In the genomic region with DNA sequence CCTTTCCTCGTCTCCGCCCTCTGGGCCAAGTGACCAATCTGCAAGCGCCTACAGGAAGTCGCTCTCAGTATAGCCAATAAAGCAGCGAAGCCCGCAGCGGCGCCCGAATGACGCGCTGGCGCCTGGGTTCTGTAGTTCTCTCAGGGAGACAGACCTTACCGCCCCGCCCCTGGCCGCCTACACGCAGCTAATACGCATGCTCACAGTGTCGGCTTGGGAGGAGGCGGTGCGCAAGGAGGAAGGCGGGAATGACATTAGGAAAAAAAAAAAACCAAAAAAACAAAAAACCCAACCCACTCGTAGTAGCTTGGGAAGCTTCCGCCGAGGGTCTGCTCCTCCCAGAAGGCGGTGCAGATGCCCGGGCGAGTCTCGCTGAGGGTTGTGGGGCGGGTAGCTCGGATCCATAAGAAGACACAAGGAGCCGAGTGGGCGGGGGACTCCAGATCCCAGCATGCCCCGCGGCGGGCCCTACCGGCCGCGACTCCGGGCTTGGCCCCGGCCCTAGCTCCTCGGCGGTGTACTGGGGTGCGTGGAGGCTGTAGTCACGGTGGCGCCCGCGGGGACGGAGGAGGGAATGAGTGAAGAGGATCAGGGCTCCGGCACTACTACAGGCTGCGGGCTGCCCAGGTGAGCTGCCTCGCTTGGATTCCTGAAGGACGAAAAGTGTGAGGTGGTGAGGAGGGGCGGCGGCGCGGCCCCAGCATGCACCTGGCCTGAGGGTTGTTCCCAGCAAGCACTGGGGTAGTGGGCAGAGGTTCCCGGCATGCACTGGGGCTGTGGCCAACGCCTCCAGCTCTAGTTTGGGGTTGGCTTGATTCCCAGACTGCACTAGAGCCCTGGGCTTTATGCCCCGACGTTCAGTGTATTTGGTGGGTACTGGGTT, we compare ENCODE assay signal across 8 mouse cellular contexts. TPM values are rescaled to one million over a fixed set of nuclear protein-coding genes. Genes with fewer than 3 reads are reported as not detected.
A peak's percentile ranks its signal among the peaks of the same experiment; 100 is the strongest.
DNase-seq lines count a peak whose midpoint lies in the region; ATAC-seq and TF ChIP-seq lines count a peak whose summit lies in the region.

A gene (plus strand): TSS at position 217 of the 883 bp plus-strand sequence.

- no peaks in the 10 kb centered on the region for H3K9me3 ChIP-seq in E14TG2a.4 (ENCODE audit: low read length)
- no peaks in the 10 kb centered on the region for H3K9me3 ChIP-seq in forebrain, embryonic 12.5 days
- H3K9me3 ChIP-seq in heart, postnatal 0 days (replicated peaks; ENCODE audit: control insufficient read depth, low read length), result no peaks in the 10 kb centered on the region
- H3K9me3 ChIP-seq in liver, embryonic 16.5 days (replicated peaks; ENCODE audit: control insufficient read depth, low read length), result no peaks in the 10 kb centered on the region
- no peaks in the 10 kb centered on the region for H3K9me3 ChIP-seq in neural tube, embryonic 13.5 days

- peak within 1 kb of the TSS; percentile 99 for H3K27ac ChIP-seq in forebrain, embryonic 12.5 days
- H3K27ac ChIP-seq in heart, postnatal 0 days (ENCODE audit: low read depth), result peak within 1 kb of the TSS; percentile 99
- H3K27ac ChIP-seq in liver, embryonic 16.5 days (ENCODE audit: low read length), result peak within 1 kb of the TSS; percentile 97
- H3K27ac ChIP-seq in neural tube, embryonic 13.5 days (replicated peaks), result peak within 1 kb of the TSS; percentile 99
- peak within 1 kb of the TSS; percentile 99 for H3K27ac ChIP-seq in testis, adult 2 months (ENCODE audit: control insufficient read depth, insufficient read depth, low read depth, low read length)

- peak; percentile 94 for TF ChIP-seq POLR2A in testis, adult 2 months (IDR thresholded peaks at IDR 0.05; ENCODE audit: control insufficient read depth, low read depth, low read length)

- peak; percentile 92 for ATAC-seq in forebrain, embryonic 12.5 days (ENCODE audit: low FRiP score)
- ATAC-seq in heart, postnatal 0 days (ENCODE audit: insufficient read depth, low read depth), result peak; percentile 88
- ATAC-seq in liver, embryonic 16.5 days (ENCODE audit: low read depth), result peak; percentile 91
- peak; percentile 90 for ATAC-seq in neural tube, embryonic 13.5 days (ENCODE audit: low read depth)

- peak within 1 kb of the TSS; percentile 86 for H3K4me3 ChIP-seq in E14TG2a.4 (replicated peaks; ENCODE audit: low read length)
- peak within 1 kb of the TSS; percentile 72 for H3K4me3 ChIP-seq in forebrain, embryonic 12.5 days (replicated peaks)
- peak within 1 kb of the TSS; percentile 61 for H3K4me3 ChIP-seq in heart, postnatal 0 days (ENCODE audit: low read depth, low read length)
- H3K4me3 ChIP-seq in liver, embryonic 16.5 days (ENCODE audit: low read depth, low read length), result peak within 1 kb of the TSS; percentile 78
- H3K4me3 ChIP-seq in neural tube, embryonic 13.5 days, result peak within 1 kb of the TSS; percentile 71
- peak within 1 kb of the TSS; percentile 95 for H3K4me3 ChIP-seq in testis, adult 2 months (ENCODE audit: control insufficient read depth, low read depth, low read length)

- H3K27me3 ChIP-seq in E14TG2a.4 (ENCODE audit: insufficient read depth, low read length), result no peaks in the 10 kb centered on the region
- H3K27me3 ChIP-seq in forebrain, embryonic 12.5 days, result no peaks in the 10 kb centered on the region
- no peaks in the 10 kb centered on the region for H3K27me3 ChIP-seq in heart, postnatal 0 days (ENCODE audit: control insufficient read depth, insufficient read depth, low read length)
- H3K27me3 ChIP-seq in liver, embryonic 16.5 days (ENCODE audit: control insufficient read depth, insufficient read depth, low read depth, low read length), result peaks cover 3% of the 10 kb centered on the region; the same call in 1 of the 2 replicates
- no peaks in the 10 kb centered on the region for H3K27me3 ChIP-seq in neural tube, embryonic 13.5 days
- no peaks in the 10 kb centered on the region for H3K27me3 ChIP-seq in testis, adult 2 months (ENCODE audit: control insufficient read depth, insufficient read depth, low read length)

- H3K4me2 ChIP-seq in forebrain, embryonic 12.5 days, result peak within 1 kb of the TSS; percentile 64
- H3K4me2 ChIP-seq in heart, postnatal 0 days (ENCODE audit: low read depth, low read length), result peak within 1 kb of the TSS; percentile 93
- peak within 1 kb of the TSS; percentile 98 for H3K4me2 ChIP-seq in liver, embryonic 16.5 days (ENCODE audit: low read depth, low read length)
- H3K4me2 ChIP-seq in neural tube, embryonic 13.5 days, result peak within 1 kb of the TSS; percentile 69

- H3K36me3 ChIP-seq in E14TG2a.4 (ENCODE audit: insufficient read depth, low read length), result peaks cover 38% of the 10 kb centered on the region
- peaks cover 27% of the 10 kb centered on the region for H3K36me3 ChIP-seq in forebrain, embryonic 12.5 days (replicated peaks)
- peaks cover 17% of the 10 kb centered on the region for H3K36me3 ChIP-seq in heart, postnatal 0 days (replicated peaks; ENCODE audit: control insufficient read depth, insufficient read depth, low read length)
- peaks cover 6% of the 10 kb centered on the region; the same call in 1 of the 2 replicates for H3K36me3 ChIP-seq in liver, embryonic 16.5 days (ENCODE audit: control insufficient read depth, insufficient read depth)
- H3K36me3 ChIP-seq in neural tube, embryonic 13.5 days, result peaks cover 24% of the 10 kb centered on the region
- no peaks in the 10 kb centered on the region for H3K36me3 ChIP-seq in testis, adult 2 months (ENCODE audit: control insufficient read depth, insufficient read depth, low read length)

- no peak for TF ChIP-seq CTCF in E14TG2a.4 (conservative IDR thresholded peaks at IDR 0.05; ENCODE audit: low read length)
- no peak for TF ChIP-seq CTCF in heart, postnatal 0 days (IDR thresholded peaks at IDR 0.05; ENCODE audit: low read depth)
- TF ChIP-seq CTCF in testis, adult 2 months (IDR thresholded peaks at IDR 0.05; ENCODE audit: control insufficient read depth, insufficient read depth, insufficient replicate concordance, low read depth, low read length), result no peak

- H3K4me1 ChIP-seq in E14TG2a.4 (replicated peaks; ENCODE audit: low read depth, low read length), result peaks cover 58% of the 10 kb centered on the region
- H3K4me1 ChIP-seq in forebrain, embryonic 12.5 days, result peaks cover 49% of the 10 kb centered on the region
- peaks cover 23% of the 10 kb centered on the region for H3K4me1 ChIP-seq in heart, postnatal 0 days (ENCODE audit: control insufficient read depth, insufficient read depth)
- H3K4me1 ChIP-seq in liver, embryonic 16.5 days (ENCODE audit: control insufficient read depth, low read depth, low read length), result peaks cover 29% of the 10 kb centered on the region
- peaks cover 52% of the 10 kb centered on the region for H3K4me1 ChIP-seq in neural tube, embryonic 13.5 days (replicated peaks)
- peaks cover 19% of the 10 kb centered on the region for H3K4me1 ChIP-seq in testis, adult 2 months (ENCODE audit: control insufficient read depth, insufficient read depth, low read length)

- peak within 1 kb of the TSS; percentile 87 for H3K9ac ChIP-seq in forebrain, embryonic 12.5 days
- peak within 1 kb of the TSS; percentile 79 for H3K9ac ChIP-seq in heart, postnatal 0 days (replicated peaks; ENCODE audit: low read depth, low read length)
- peak within 1 kb of the TSS; percentile 89 for H3K9ac ChIP-seq in liver, embryonic 16.5 days (ENCODE audit: low read depth, low read length)
- peak within 1 kb of the TSS; percentile 94 for H3K9ac ChIP-seq in neural tube, embryonic 13.5 days

- DNase-seq in c-Kit-positive CD71-positive TER-119-positive erythroid progenitor cells, embryonic 14.5 days (ENCODE audit: low spot score), result peak; percentile 99
- peak; percentile 99 for DNase-seq in heart, postnatal 0 days (ENCODE audit: low spot score)
- peak; percentile 99 to 100 for DNase-seq in kidney, postnatal 4 days

- peak; percentile 91 for TF ChIP-seq EP300 in heart, postnatal 0 days (IDR thresholded peaks at IDR 0.05; ENCODE audit: low read depth)

- WGBS in forebrain, embryonic 12.5 days, result under 1% methylated on average over 60 of the region's 60 CpGs
- under 1% methylated on average over 60 of the region's 60 CpGs for WGBS in heart, postnatal 0 days
- under 1% methylated on average over 60 of the region's 60 CpGs for WGBS in liver, embryonic 16.5 days (ENCODE audit: insufficient replicate concordance)
- WGBS in neural tube, embryonic 13.5 days, result under 1% methylated on average over 60 of the region's 60 CpGs

RNA-seq across cellular contexts. Expression of the gene that starts here (rescaled TPM):
- 91.9 and 93.5 TPM in 2 replicates for polyA plus RNA-seq in forebrain, embryonic 12.5 days (2016; fragmentation: Nextera tagmentation; extraction: Ambion mirVana)
- total RNA-seq in heart, postnatal 0 days (2014; rRNA removed; ENCODE audit: low replicate concordance), result 73.7 and 74.9 TPM in 2 replicates
- 65.4 and 68.5 TPM in 2 replicates for polyA plus RNA-seq in heart, postnatal 0 days (2015; fragmentation: Nextera tagmentation; extraction: Ambion mirVana)
- polyA plus RNA-seq in liver, embryonic 16.5 days (2015; fragmentation: Nextera tagmentation; extraction: Ambion mirVana), result 34.6 and 37.0 TPM in 2 replicates
- 82.6 and 88.0 TPM in 2 replicates for polyA plus RNA-seq in neural tube, embryonic 13.5 days (2015; fragmentation: Nextera tagmentation; extraction: Ambion mirVana)
- polyA plus RNA-seq in testis, adult 2 months (2012; rRNA removed), result 335 and 372 TPM in 2 replicates

Comparison
In these comparisons a context has a peak if more than half of its experiments do, and no peak if none do; other contexts are left out.
1. Peak in every context shown above with its lines: DNase-seq, ATAC-seq, H3K4me3 ChIP-seq and H3K27ac ChIP-seq.